Mouse (Mus musculus): ENCODE data around the gene Fgb.

GRCm38 (mm10) chr3:83025036-83025435 lies 24.6 kb downstream of the Fgb start:
- TF ChIP-seq CTCF (IDR thresholded peaks at IDR 0.05; ENCODE audit: control insufficient read depth, insufficient read depth, insufficient replicate concordance, low read depth, low read length) (no peak), POLR2A (IDR thresholded peaks at IDR 0.05; ENCODE audit: control insufficient read depth, low read depth, low read length) (no peak)
